Mouse (Mus musculus): ENCODE data around the gene Itih5. TPM values are rescaled to one million over a fixed set of nuclear protein-coding genes. Genes with fewer than 3 reads are reported as not detected.

The Itih5 gene
- total and polyA plus RNA-seq, 2 experiments from 2014 or later, result 11.6 to 16.7 TPM

DNA sequence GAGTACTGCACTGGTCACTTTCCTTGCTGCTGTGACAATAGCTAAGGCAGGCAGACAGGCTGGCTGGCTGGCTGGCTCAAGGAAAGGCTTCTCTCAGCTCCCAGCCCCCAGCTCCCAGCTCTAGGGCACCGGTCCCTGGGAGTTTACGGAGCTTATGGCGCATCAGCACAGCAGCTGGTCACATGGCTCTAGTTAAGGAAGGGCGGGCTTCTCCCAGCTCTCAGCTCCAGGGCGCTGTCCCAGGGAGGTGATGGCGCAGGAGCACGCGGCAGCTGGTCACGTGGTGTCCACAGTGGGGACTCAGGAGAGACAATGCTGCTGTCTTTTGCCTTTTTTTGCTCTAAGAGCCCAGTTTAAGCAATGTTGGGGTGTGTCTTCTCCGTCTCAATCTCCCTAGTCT is 147.4 kb downstream of the Itih5 start:
- no peak for TF ChIP-seq CTCF (IDR thresholded peaks at IDR 0.05; ENCODE audit: low read depth)
- Histone ChIP-seq H3K4me2 (ENCODE audit: low read depth, low read length) (peak overlapping the region; percentile 48), H3K4me3 (ENCODE audit: low read length) (peak overlapping the region; percentile 4; the same call in 1 of the 2 replicates), H3K4me1 (ENCODE audit: insufficient read depth, low read length) (no peaks in the 10 kb centered on the region), H3K9ac (replicated peaks; ENCODE audit: low read length) (no peak overlapping the region), H3K27me3 (ENCODE audit: insufficient read depth, low read length) (no peaks in the 10 kb centered on the region; the same call in 1 of the 2 replicates), H3K9me3 (ENCODE audit: low read length) (no peaks in the 10 kb centered on the region), H3K36me3 (ENCODE audit: insufficient read depth, low read length) (no peaks in the 10 kb centered on the region), H3K27ac (no peak overlapping the region)
- 32% methylated on average over 10 of the region's 10 CpGs for WGBS
- ATAC-seq (peak; percentile 83), DNase-seq (ENCODE audit: low spot score) (peak; percentile 34)

DNA sequence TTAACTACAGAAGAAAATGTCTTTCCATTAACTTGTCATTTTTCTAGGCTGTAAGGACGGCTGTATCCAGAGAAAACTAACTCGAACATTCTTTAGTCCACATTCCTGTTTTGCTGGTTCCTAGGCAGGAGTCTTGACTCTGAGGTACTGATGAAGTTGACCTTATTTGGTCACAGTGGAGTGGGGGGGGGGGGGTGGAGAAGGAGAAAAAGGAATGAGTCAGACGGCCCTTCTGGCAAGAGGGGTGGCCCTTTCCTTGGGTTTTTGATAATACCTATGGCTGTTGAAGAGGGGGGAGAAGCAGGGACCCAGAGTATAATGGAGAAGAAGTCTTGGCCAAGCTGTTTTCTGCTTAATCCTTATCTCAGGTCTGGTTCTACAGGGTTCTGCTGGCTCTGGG is 148.0 kb downstream of the Itih5 start:
- no peak overlapping the region for H3K4me3 ChIP-seq (ENCODE audit: low read length)
- TF ChIP-seq CTCF (IDR thresholded peaks at IDR 0.05; ENCODE audit: low read depth), result no peak
- H3K9ac ChIP-seq (replicated peaks; ENCODE audit: low read length), result no peak overlapping the region
- no peaks in the 10 kb centered on the region for H3K9me3 ChIP-seq (ENCODE audit: low read length)
- H3K36me3 ChIP-seq (ENCODE audit: insufficient read depth, low read length), result no peaks in the 10 kb centered on the region
- H3K4me1 ChIP-seq (ENCODE audit: insufficient read depth, low read length), result no peaks in the 10 kb centered on the region
- no peaks in the 10 kb centered on the region; the same call in 1 of the 2 replicates for H3K27me3 ChIP-seq (ENCODE audit: insufficient read depth, low read length)
- no peak overlapping the region; the same call in 1 of the 2 replicates for H3K4me2 ChIP-seq (ENCODE audit: low read depth, low read length)
- no peak overlapping the region for H3K27ac ChIP-seq
- ATAC-seq (no peak), DNase-seq (ENCODE audit: low spot score) (no peak)
- WGBS, result 57% methylated on average over 3 of the region's 3 CpGs

DNA sequence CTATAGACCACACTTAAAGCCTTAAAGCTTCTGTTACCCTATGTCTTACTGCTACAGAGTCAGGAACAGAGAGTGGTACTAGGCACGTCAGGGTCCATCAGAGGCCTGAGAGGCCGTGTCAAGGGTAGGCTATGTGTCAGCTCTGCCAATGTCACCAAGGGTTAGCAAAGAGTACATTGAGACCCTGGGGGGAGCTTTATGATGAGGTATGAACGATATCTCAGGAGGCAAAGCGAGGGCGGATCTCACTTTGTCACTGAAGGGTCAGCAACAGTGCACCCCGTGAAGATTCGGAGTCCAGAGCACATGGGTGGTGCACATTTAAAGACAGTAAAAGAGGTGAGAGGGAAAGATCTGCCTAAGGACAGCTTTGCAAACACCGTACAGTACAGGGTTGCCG is 148.6 kb downstream of the Itih5 start:
- WGBS, result 96% methylated on average over 9 of the region's 9 CpGs
- no peaks in the 10 kb centered on the region for H3K36me3 ChIP-seq (ENCODE audit: insufficient read depth, low read length)

DNA sequence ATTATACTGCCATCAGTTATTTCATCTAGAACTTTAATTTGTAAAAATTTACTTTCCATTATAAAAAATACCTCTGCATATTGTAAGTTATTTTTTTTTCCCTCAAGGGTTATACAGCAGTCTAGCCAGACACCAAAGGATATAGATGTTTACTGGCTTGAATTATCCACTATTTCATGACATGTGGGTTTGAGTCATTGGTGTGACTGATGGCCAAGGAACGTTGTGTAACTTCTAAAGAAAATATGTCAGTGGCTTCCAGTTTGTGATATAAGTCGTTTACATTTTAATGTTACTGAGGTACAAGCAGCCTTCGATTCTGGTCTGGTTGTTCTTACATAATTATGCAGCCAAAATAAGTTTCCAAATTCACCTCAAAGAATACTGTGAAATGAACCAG is 151.5 kb downstream of the Itih5 start:
- Histone ChIP-seq H3K27ac (no peak overlapping the region), H3K9me3 (ENCODE audit: low read length) (no peaks in the 10 kb centered on the region), H3K36me3 (ENCODE audit: insufficient read depth, low read length) (no peaks in the 10 kb centered on the region), H3K4me1 (ENCODE audit: insufficient read depth, low read length) (no peaks in the 10 kb centered on the region), H3K4me3 (ENCODE audit: low read length) (no peak overlapping the region), H3K9ac (replicated peaks; ENCODE audit: low read length) (no peak overlapping the region), H3K27me3 (ENCODE audit: insufficient read depth, low read length) (no peaks in the 10 kb centered on the region), H3K4me2 (ENCODE audit: low read depth, low read length) (no peak overlapping the region)
- ATAC-seq (no peak), DNase-seq (ENCODE audit: low spot score) (no peak)
- no peak for TF ChIP-seq CTCF (IDR thresholded peaks at IDR 0.05; ENCODE audit: low read depth)
- 75% methylated on average over 3 of the region's 3 CpGs for WGBS

More for the DNA sequence above, 148.6 kb downstream of the Itih5 start:
- Histone ChIP-seq H3K9me3 (ENCODE audit: low read length) (no peaks in the 10 kb centered on the region), H3K27me3 (ENCODE audit: insufficient read depth, low read length) (no peaks in the 10 kb centered on the region; the same call in 1 of the 2 replicates), H3K9ac (replicated peaks; ENCODE audit: low read length) (no peak overlapping the region), H3K4me3 (ENCODE audit: low read length) (no peak overlapping the region), H3K4me1 (ENCODE audit: insufficient read depth, low read length) (no peaks in the 10 kb centered on the region), H3K27ac (no peak overlapping the region), H3K4me2 (ENCODE audit: low read depth, low read length) (no peak overlapping the region)
- ATAC-seq, result no peak
- no peak for TF ChIP-seq CTCF (IDR thresholded peaks at IDR 0.05; ENCODE audit: low read depth)
- no peak for DNase-seq (ENCODE audit: low spot score)

Other genes with a start within 250 kb of the Itih5 start
- gene Taf3, start 105.0 kb upstream of the Itih5 start, total RNA-seq (2014; rRNA removed), result 2.7 and 5.1 TPM in 2 replicates
- gene Taf3, start 105.0 kb upstream of the Itih5 start, polyA plus RNA-seq (2015; fragmentation: Nextera tagmentation; extraction: Ambion mirVana), result 10.0 and 10.3 TPM in 2 replicates
- gene Atp5c1, start 73.1 kb upstream of the Itih5 start, total RNA-seq (2014; rRNA removed), result 368 and 408 TPM in 2 replicates
- gene Atp5c1, start 73.1 kb upstream of the Itih5 start, polyA plus RNA-seq (2015; fragmentation: Nextera tagmentation; extraction: Ambion mirVana), result 713 and 717 TPM in 2 replicates
- gene Kin, start 73.0 kb upstream of the Itih5 start, total RNA-seq (2014; rRNA removed), result 3.2 and 4.8 TPM in 2 replicates
- gene Kin, start 73.0 kb upstream of the Itih5 start, polyA plus RNA-seq (2015; fragmentation: Nextera tagmentation; extraction: Ambion mirVana), result 14.1 and 18.9 TPM in 2 replicates
- gene Itih2, start 22.2 kb upstream of the Itih5 start, total RNA-seq (2014; rRNA removed), result 8.6 and 9.1 TPM in 2 replicates
- gene Itih2, start 22.2 kb upstream of the Itih5 start, polyA plus RNA-seq (2015; fragmentation: Nextera tagmentation; extraction: Ambion mirVana), result 6.3 and 7.3 TPM in 2 replicates
- 6.8 and 7.2 TPM in 2 replicates for gene Sfmbt2, start 216.9 kb downstream of the Itih5 start, total RNA-seq (2014; rRNA removed)
- gene Sfmbt2, start 216.9 kb downstream of the Itih5 start, polyA plus RNA-seq (2015; fragmentation: Nextera tagmentation; extraction: Ambion mirVana), result 5.2 and 6.2 TPM in 2 replicates